Mouse (Mus musculus): ENCODE results near the gene Omg.

DNA sequence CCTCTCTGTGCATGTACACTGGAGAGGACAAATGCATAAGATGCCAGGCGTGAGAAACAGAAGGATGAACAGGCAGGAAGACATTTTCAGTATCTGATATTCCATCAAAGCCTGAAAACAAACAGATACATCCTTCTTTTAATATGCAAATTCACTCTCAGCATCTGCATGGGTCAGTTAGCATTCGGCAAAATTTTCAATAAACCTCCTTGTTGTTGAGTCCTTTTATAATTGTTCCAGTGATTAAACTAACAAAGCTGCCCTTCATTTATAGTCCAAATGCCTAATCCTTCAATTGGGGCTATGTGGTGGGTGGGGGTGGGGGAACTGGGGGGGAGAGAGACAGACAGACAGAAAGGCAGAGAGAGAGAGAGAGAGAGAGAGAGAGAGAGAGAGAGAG lies 967 bp downstream of the Omg start:
- no peak for TF ChIP-seq EP300 (IDR thresholded peaks at IDR 0.05; ENCODE audit: low read depth)
- no peak for TF ChIP-seq CTCF (IDR thresholded peaks at IDR 0.05; ENCODE audit: low read depth)
